ENCODE assay signal across 8 mouse cellular contexts in genomic region chr15:89556401-89557178, GRCm38 (mm10). TPM values are rescaled to one million over a fixed set of nuclear protein-coding genes. Genes with fewer than 3 reads are reported as not detected.
DNase-seq lines count a peak whose midpoint lies in the region; ATAC-seq lines count a peak whose summit lies in the region.

No protein-coding gene starts in this region.

- H3K27me3 ChIP-seq in kidney, embryonic 16.5 days (ENCODE audit: insufficient read depth, low read length) = peaks cover 33% of the 10 kb centered on the region
- peaks cover 30% of the 10 kb centered on the region for H3K27me3 ChIP-seq in heart, embryonic 16.5 days (ENCODE audit: control insufficient read depth, insufficient read depth, low read length)
- peaks cover 29% of the 10 kb centered on the region for H3K27me3 ChIP-seq in midbrain, embryonic 14.5 days (ENCODE audit: control insufficient read depth, insufficient read depth, low read length)

- no peak overlapping the region for H3K9ac ChIP-seq in kidney, embryonic 16.5 days (replicated peaks; ENCODE audit: low read length)
- peak overlapping the region; percentile 30; the same call in 1 of the 2 replicates for H3K9ac ChIP-seq in heart, embryonic 16.5 days (ENCODE audit: low read length)
- 0 out of 2 replicates have a peak overlapping the region, but pooled peaks have one; percentile 9 for H3K9ac ChIP-seq in midbrain, embryonic 14.5 days (replicated peaks; ENCODE audit: low read length)

- no peaks in the 10 kb centered on the region for H3K9me3 ChIP-seq in kidney, embryonic 16.5 days (ENCODE audit: low read length)
- H3K9me3 ChIP-seq in heart, embryonic 16.5 days (replicated peaks; ENCODE audit: control insufficient read depth, low read length) = no peaks in the 10 kb centered on the region
- H3K9me3 ChIP-seq in midbrain, embryonic 14.5 days (ENCODE audit: control insufficient read depth, low read length) = no peaks in the 10 kb centered on the region

- DNase-seq in kidney, postnatal 14 days = no peak
- DNase-seq in cerebellum, postnatal 10 days = peak; percentile 42 to 55
- peak; percentile 74 for DNase-seq in midbrain, embryonic 14.5 days
- DNase-seq in gastrocnemius, adult 18-20 months (ENCODE audit: low spot score) = no peak
- DNase-seq in right cerebral cortex, postnatal 36 days (ENCODE audit: low spot score in 2 of 2) = no peak

- WGBS in kidney, embryonic 16.5 days = 23% methylated on average over 23 of the region's 23 CpGs
- WGBS in heart, embryonic 16.5 days = 28% methylated on average over 23 of the region's 23 CpGs
- 24% methylated on average over 23 of the region's 23 CpGs for WGBS in midbrain, embryonic 14.5 days

- H3K4me1 ChIP-seq in kidney, embryonic 16.5 days (ENCODE audit: insufficient read depth, low read length) = peaks cover 25% of the 10 kb centered on the region
- H3K4me1 ChIP-seq in heart, embryonic 16.5 days (ENCODE audit: control insufficient read depth, insufficient read depth, low read length) = peaks cover 13% of the 10 kb centered on the region
- H3K4me1 ChIP-seq in midbrain, embryonic 14.5 days (ENCODE audit: control insufficient read depth, insufficient read depth, low read length) = no peaks in the 10 kb centered on the region

- H3K36me3 ChIP-seq in kidney, embryonic 16.5 days (ENCODE audit: insufficient read depth, low read length) = no peaks in the 10 kb centered on the region
- H3K36me3 ChIP-seq in heart, embryonic 16.5 days (ENCODE audit: control insufficient read depth, insufficient read depth) = no peaks in the 10 kb centered on the region
- H3K36me3 ChIP-seq in midbrain, embryonic 14.5 days (ENCODE audit: control insufficient read depth, insufficient read depth, low read length) = peaks cover 12% of the 10 kb centered on the region

- no peak overlapping the region for H3K27ac ChIP-seq in kidney, embryonic 16.5 days (ENCODE audit: low read length)
- H3K27ac ChIP-seq in heart, embryonic 16.5 days (ENCODE audit: low read length) = no peak overlapping the region
- no peak overlapping the region for H3K27ac ChIP-seq in midbrain, embryonic 14.5 days (replicated peaks; ENCODE audit: low read depth, low read length)

- peak; percentile 41 for ATAC-seq in kidney, embryonic 16.5 days (ENCODE audit: low FRiP score, low TSS enrichment)
- 0 out of 2 replicates have a peak, but pooled peaks have one; percentile 19 for ATAC-seq in heart, embryonic 16.5 days (replicated peaks; ENCODE audit: extremely low read depth, insufficient read depth, low FRiP score)
- ATAC-seq in midbrain, embryonic 14.5 days (ENCODE audit: low FRiP score, low TSS enrichment) = peak; percentile 59; the same call in 1 of the 2 replicates
- no peak for ATAC-seq in inflammation-experienced regulatory T-cells, adult 6 months

- H3K4me2 ChIP-seq in kidney, embryonic 16.5 days (replicated peaks; ENCODE audit: low read depth, low read length) = peak overlapping the region; percentile 54
- peak overlapping the region; percentile 49 for H3K4me2 ChIP-seq in heart, embryonic 16.5 days (ENCODE audit: low read depth, low read length)
- peak overlapping the region; percentile 32 for H3K4me2 ChIP-seq in midbrain, embryonic 14.5 days (ENCODE audit: low read length)

- peak overlapping the region; percentile 17 for H3K4me3 ChIP-seq in kidney, embryonic 16.5 days (ENCODE audit: low read length)
- H3K4me3 ChIP-seq in heart, embryonic 16.5 days (ENCODE audit: low read length) = peak overlapping the region; percentile 1
- H3K4me3 ChIP-seq in midbrain, embryonic 14.5 days (replicated peaks; ENCODE audit: low read depth, low read length) = no peak overlapping the region

RNA-seq across cellular contexts. Expression of gene Acr, which starts 11.5 kb away (rescaled TPM):
- 0.15 TPM in 1 of 2 replicates, not detected in the other for polyA plus RNA-seq in kidney, embryonic 16.5 days (2015; fragmentation: Nextera tagmentation; extraction: Ambion mirVana)
- polyA plus RNA-seq in heart, embryonic 16.5 days (2015; fragmentation: Nextera tagmentation; extraction: Ambion mirVana) = 0.16 and 0.22 TPM in 2 replicates
- 2.1 and 2.3 TPM in 2 replicates for polyA plus RNA-seq in midbrain, embryonic 14.5 days (2014; fragmentation: Nextera tagmentation; extraction: Ambion mirVana)
- not detected for total RNA-seq in gastrocnemius, adult 18-20 months (2021)
- polyA plus RNA-seq in inflammation-experienced regulatory T-cells, adult 6 months (2017; shearing (Covaris generic)) = not detected

RNA-seq across cellular contexts. Expression of gene Rabl2, which starts 35.1 kb away (rescaled TPM):
- polyA plus RNA-seq in kidney, embryonic 16.5 days (2015; fragmentation: Nextera tagmentation; extraction: Ambion mirVana) = 56.1 and 59.5 TPM in 2 replicates
- 20.0 and 21.8 TPM in 2 replicates for polyA plus RNA-seq in heart, embryonic 16.5 days (2015; fragmentation: Nextera tagmentation; extraction: Ambion mirVana)
- polyA plus RNA-seq in midbrain, embryonic 14.5 days (2014; fragmentation: Nextera tagmentation; extraction: Ambion mirVana) = 82.6 and 88.4 TPM in 2 replicates
- 1 to 10 TPM; 2.1 to 2.4 TPM for total RNA-seq in gastrocnemius, adult 18-20 months (2021)
- polyA plus RNA-seq in inflammation-experienced regulatory T-cells, adult 6 months (2017; shearing (Covaris generic)) = 1 to 10 TPM; 1.5 to 2.2 (median 1.5) TPM

RNA-seq across cellular contexts. Expression of gene Shank3, which starts 57.2 kb away (rescaled TPM):
- 1.8 and 2.9 TPM in 2 replicates for polyA plus RNA-seq in kidney, embryonic 16.5 days (2015; fragmentation: Nextera tagmentation; extraction: Ambion mirVana)
- polyA plus RNA-seq in heart, embryonic 16.5 days (2015; fragmentation: Nextera tagmentation; extraction: Ambion mirVana) = 1.6 and 2.0 TPM in 2 replicates
- polyA plus RNA-seq in midbrain, embryonic 14.5 days (2014; fragmentation: Nextera tagmentation; extraction: Ambion mirVana) = 9.9 and 11.5 TPM in 2 replicates
- 10 to 100 TPM in 1 of 2 experiments, 1 to 10 TPM in 1; 8.9 to 12.6 TPM for total RNA-seq in gastrocnemius, adult 18-20 months (2021)
- polyA plus RNA-seq in inflammation-experienced regulatory T-cells, adult 6 months (2017; shearing (Covaris generic)) = not detected

Comparison
In these comparisons a context has a peak if more than half of its experiments do, and no peak if none do; other contexts are left out.
1. DNase-seq: peak in cerebellum, postnatal 10 days (2 of 2) and midbrain, embryonic 14.5 days (single experiment); none in kidney, postnatal 14 days (single experiment), gastrocnemius, adult 18-20 months (single experiment) and right cerebral cortex, postnatal 36 days (0 of 2).
2. Peak in every context shown above with its lines, with median percentiles within 50 percentile points of each other: H3K4me2 ChIP-seq.